Mouse (Mus musculus): ENCODE data around the gene Ankrd13b.

The Ankrd13b gene

GRCm38 (mm10) chr11:77491502-77492291 is 2.2 kb upstream of the Ankrd13b start:
- DNase-seq, result no peak

- peak; percentile 82 for DNase-seq
These were observed 1.6 kb upstream of the Ankrd13b start for GRCm38 (mm10) chr11:77491123-77491501.

- DNase-seq, result no peak
These were observed 973 bp upstream of the Ankrd13b start for GRCm38 (mm10) chr11:77490451-77490850.

GRCm38 (mm10) chr11:77488771-77489581 is 502 bp downstream of the Ankrd13b start:
- DNase-seq, result no peak

GRCm38 (mm10) chr11:77486798-77487197 is 2.7 kb downstream of the Ankrd13b start:
- no peak for DNase-seq

GRCm38 (mm10) chr11:77485229-77485628 is 4.2 kb downstream of the Ankrd13b start:
- DNase-seq, result no peak

GRCm38 (mm10) chr11:77483510-77484255 is 5.8 kb downstream of the Ankrd13b start:
- DNase-seq, result no peak

- DNase-seq, result no peak
These were observed 6.4 kb downstream of the Ankrd13b start for GRCm38 (mm10) chr11:77483043-77483442.

- DNase-seq, result no peak
These were observed 12.6 kb downstream of the Ankrd13b start for GRCm38 (mm10) chr11:77476895-77477294.

GRCm38 (mm10) chr11:77476216-77476615 is 13.3 kb downstream of the Ankrd13b start:
- DNase-seq, result no peak

- no peak for DNase-seq
These were observed 16.7 kb downstream of the Ankrd13b start for GRCm38 (mm10) chr11:77472775-77473174.

GRCm38 (mm10) chr11:77471407-77471806 is 18.1 kb downstream of the Ankrd13b start:
- DNase-seq, result no peak

GRCm38 (mm10) chr11:77468397-77468796 is 21.1 kb downstream of the Ankrd13b start:
- no peak for DNase-seq

- peak; percentile 59 for DNase-seq
These were observed 21.7 kb downstream of the Ankrd13b start for GRCm38 (mm10) chr11:77467784-77468183.

GRCm38 (mm10) chr11:77467157-77467556 is 22.3 kb downstream of the Ankrd13b start:
- peak; percentile 71 for DNase-seq

GRCm38 (mm10) chr11:77466544-77466943 is 22.9 kb downstream of the Ankrd13b start:
- no peak for DNase-seq

- no peak for DNase-seq
These were observed 24.4 kb downstream of the Ankrd13b start for GRCm38 (mm10) chr11:77465111-77465510.

GRCm38 (mm10) chr11:77464684-77465083 is 24.8 kb downstream of the Ankrd13b start:
- DNase-seq, result no peak

- DNase-seq, result no peak
These were observed 25.7 kb downstream of the Ankrd13b start for GRCm38 (mm10) chr11:77463786-77464185.

GRCm38 (mm10) chr11:77463101-77463445 is 26.4 kb downstream of the Ankrd13b start:
- DNase-seq, result no peak

GRCm38 (mm10) chr11:77462283-77463100 is 27.0 kb downstream of the Ankrd13b start, which contains the start of gene Coro6:
TSS of gene Coro6 (plus strand) at chr11:77462411.
- peak; percentile 64 for DNase-seq

GRCm38 (mm10) chr11:77461856-77462255 is 27.6 kb downstream of the Ankrd13b start:
- DNase-seq, result no peak
